Mouse (Mus musculus) heart, adult 8-10 months (tissue): Measurements from ENCODE around the gene Nek7. TPM values are rescaled to one million over a fixed set of nuclear protein-coding genes. Genes with fewer than 3 reads are reported as not detected.

Experiments used
- DNase-seq: peaks from one replicate; pipeline ENCODE4 v3.0.0; 2022; ENCODE audit warnings: low spot score
- total RNA-seq, 4 experiments: library from RNA; stranded (reverse); gene quantifications; 2 replicates each; pipeline ENCODE4 v1.2.4; 2022

The Nek7 gene
- total RNA-seq, 4 experiments from 2014 or later, result 76.3 to 80.2 (median 78.5) TPM

- no peak for DNase-seq
Observed at GRCm38 (mm10) chr1:138515362-138515761, 104.6 kb downstream of the Nek7 start.

GRCm38 (mm10) chr1:138513982-138514381, 106.0 kb downstream of the Nek7 start:
- no peak for DNase-seq

GRCm38 (mm10) chr1:138510566-138510965, 109.4 kb downstream of the Nek7 start:
- DNase-seq, result no peak

- DNase-seq, result no peak
Observed at GRCm38 (mm10) chr1:138507446-138508043, 112.4 kb downstream of the Nek7 start.

GRCm38 (mm10) chr1:138507014-138507413, 112.9 kb downstream of the Nek7 start:
- DNase-seq, result no peak

GRCm38 (mm10) chr1:138504228-138504627, 115.7 kb downstream of the Nek7 start:
- DNase-seq, result no peak

GRCm38 (mm10) chr1:138500691-138501090, 119.2 kb downstream of the Nek7 start:
- DNase-seq, result no peak

GRCm38 (mm10) chr1:138500155-138500554, 119.8 kb downstream of the Nek7 start:
- no peak for DNase-seq

GRCm38 (mm10) chr1:138499461-138499860, 120.5 kb downstream of the Nek7 start:
- DNase-seq, result no peak

GRCm38 (mm10) chr1:138491382-138492097, 128.4 kb downstream of the Nek7 start:
- DNase-seq, result no peak

GRCm38 (mm10) chr1:138487569-138487968, 132.4 kb downstream of the Nek7 start:
- DNase-seq, result no peak

GRCm38 (mm10) chr1:138480694-138481093, 139.2 kb downstream of the Nek7 start:
- DNase-seq, result no peak

- DNase-seq, result no peak
Observed at GRCm38 (mm10) chr1:138465352-138465751, 154.6 kb downstream of the Nek7 start.

GRCm38 (mm10) chr1:138461425-138461824, 158.5 kb downstream of the Nek7 start:
- no peak for DNase-seq

GRCm38 (mm10) chr1:138449476-138449851, 170.5 kb downstream of the Nek7 start:
- DNase-seq, result no peak

- no peak for DNase-seq
Observed at GRCm38 (mm10) chr1:138448635-138449475, 171.1 kb downstream of the Nek7 start.

GRCm38 (mm10) chr1:138446846-138447245, 173.1 kb downstream of the Nek7 start:
- no peak for DNase-seq

Other genes starting within 250 kb of the Nek7 start
- under 1 TPM in 1 of 4 experiments, not detected in 3; 0.25 TPM for gene Lhx9, start 228.4 kb upstream of the Nek7 start, total RNA-seq
- 10 to 100 TPM in 3 of 4 experiments, 1 to 10 TPM in 1; 9.6 to 12.8 (median 10.9) TPM for gene 2310009B15Rik, start 236.7 kb upstream of the Nek7 start, total RNA-seq